Mouse (Mus musculus): Measurements from ENCODE around the gene Celf3. TPM values are rescaled to one million over a fixed set of nuclear protein-coding genes. Genes with fewer than 3 reads are reported as not detected.

Gene Celf3
- polyA plus RNA-seq, 1 experiment from 2014 or later = 1.1 TPM

GRCm38 (mm10) chr3:94537187-94537586, 59.1 kb downstream of the Celf3 start:
- Histone ChIP-seq H3K27ac (ENCODE audit: poor library complexity, severe bottlenecking) (no peak overlapping the region), H3K9me3 (replicated peaks) (no peaks in the 10 kb centered on the region), H3K4me2 (no peak overlapping the region), H3K36me3 (0 out of 2 replicates have a peak, but pooled peaks cover 5% of the 10 kb centered on the region), H3K27me3 (replicated peaks) (no peaks in the 10 kb centered on the region), H3K4me3 (no peak overlapping the region), H3K9ac (no peak overlapping the region), H3K4me1 (replicated peaks) (no peaks in the 10 kb centered on the region)
- ATAC-seq (ENCODE audit: insufficient number of reproducible peaks, low FRiP score) = peak; percentile 55; the same call in 1 of the 2 replicates
- WGBS = 96% methylated on average over 3 of the region's 3 CpGs

Other genes with a start within 250 kb of the Celf3 start
- not detected in 2 replicates for gene Gm4778, start 214.3 kb upstream of the Celf3 start, polyA plus RNA-seq (2016; fragmentation: Nextera tagmentation; extraction: Ambion mirVana)
- gene Them4, start 168.2 kb upstream of the Celf3 start, polyA plus RNA-seq (2016; fragmentation: Nextera tagmentation; extraction: Ambion mirVana) = 11.0 and 11.5 TPM in 2 replicates
- gene Them5, start 136.2 kb upstream of the Celf3 start, polyA plus RNA-seq (2016; fragmentation: Nextera tagmentation; extraction: Ambion mirVana) = not detected in 2 replicates
- gene C2cd4d, start 115.9 kb upstream of the Celf3 start, polyA plus RNA-seq (2016; fragmentation: Nextera tagmentation; extraction: Ambion mirVana) = 0.66 and 0.90 TPM in 2 replicates
- gene Rorc, start 105.5 kb upstream of the Celf3 start, polyA plus RNA-seq (2016; fragmentation: Nextera tagmentation; extraction: Ambion mirVana) = 0.92 and 1.5 TPM in 2 replicates
- not detected in 2 replicates for gene Lingo4, start 79.8 kb upstream of the Celf3 start, polyA plus RNA-seq (2016; fragmentation: Nextera tagmentation; extraction: Ambion mirVana)
- gene Tdrkh, start 65.0 kb upstream of the Celf3 start, polyA plus RNA-seq (2016; fragmentation: Nextera tagmentation; extraction: Ambion mirVana) = 8.5 and 9.7 TPM in 2 replicates
- gene Mrpl9, start 35.0 kb upstream of the Celf3 start, polyA plus RNA-seq (2016; fragmentation: Nextera tagmentation; extraction: Ambion mirVana) = 57.4 and 62.0 TPM in 2 replicates
- 0.57 TPM in 1 of 2 replicates, not detected in the other for gene Oaz3, start 34.4 kb upstream of the Celf3 start, polyA plus RNA-seq (2016; fragmentation: Nextera tagmentation; extraction: Ambion mirVana)
- 5.3 and 5.7 TPM in 2 replicates for gene Riiad1, start 2.0 kb downstream of the Celf3 start, polyA plus RNA-seq (2016; fragmentation: Nextera tagmentation; extraction: Ambion mirVana)
- gene Snx27, start 104.4 kb downstream of the Celf3 start, polyA plus RNA-seq (2016; fragmentation: Nextera tagmentation; extraction: Ambion mirVana) = 40.3 and 41.4 TPM in 2 replicates
- not detected in 2 replicates for gene Gm10972, start 164.8 kb downstream of the Celf3 start, polyA plus RNA-seq (2016; fragmentation: Nextera tagmentation; extraction: Ambion mirVana)
- gene Tuft1, start 180.6 kb downstream of the Celf3 start, polyA plus RNA-seq (2016; fragmentation: Nextera tagmentation; extraction: Ambion mirVana) = 8.0 and 8.5 TPM in 2 replicates
- gene Selenbp2, start 215.3 kb downstream of the Celf3 start, polyA plus RNA-seq (2016; fragmentation: Nextera tagmentation; extraction: Ambion mirVana) = 0.54 and 0.76 TPM in 2 replicates

Data from heart, embryonic 12.5 days (tissue).